ENCODE assay signal across 20 mouse cellular contexts in the genomic region with DNA sequence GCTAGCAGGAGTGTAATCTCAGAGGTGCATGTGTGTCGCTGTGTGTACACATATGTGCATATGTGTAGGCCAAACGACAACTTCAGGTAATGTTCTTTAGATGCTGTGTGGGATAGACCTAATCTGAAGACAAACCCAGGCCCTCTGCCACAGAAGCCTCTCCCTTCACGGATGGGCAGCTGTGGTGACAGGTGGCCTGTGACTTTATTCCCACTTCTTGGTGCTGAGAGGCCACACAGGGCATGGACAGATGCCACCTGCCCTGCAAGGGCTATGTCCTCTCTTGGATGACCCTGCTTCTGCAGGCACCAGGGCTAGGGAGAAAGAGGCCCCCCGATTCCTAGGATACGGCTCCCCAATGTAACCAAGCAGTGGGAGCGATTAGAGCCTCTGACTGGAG. TPM values are rescaled to one million over a fixed set of nuclear protein-coding genes. Genes with fewer than 3 reads are reported as not detected.
DNase-seq lines count a peak whose midpoint lies in the region; ATAC-seq and TF ChIP-seq lines count a peak whose summit lies in the region.
"Had no signal": no experiment of that assay in that cellular context is flagged by ENCODE, and none has a peak within 500 bp of the region (broad histone marks: within the 10 kb centered on the region; RNA-seq: fewer than 3 reads in every experiment).

No protein-coding gene starts in this region.

- TF ChIP-seq EP300 in heart, adult 2 months (IDR thresholded peaks at IDR 0.05; ENCODE audit: insufficient read depth, low read depth, low read length) = no peak

- H3K9ac ChIP-seq in heart, embryonic 13.5 days = no peak overlapping the region
- no peak overlapping the region for H3K9ac ChIP-seq in heart, adult 2 months (ENCODE audit: low read depth, low read length)
- H3K9ac ChIP-seq in midbrain, embryonic 13.5 days (replicated peaks) = no peak overlapping the region
- no peak overlapping the region for H3K9ac ChIP-seq in midbrain, embryonic 11.5 days (ENCODE audit: low read length)
- H3K9ac ChIP-seq: forebrain, embryonic 15.5 days; hindbrain, embryonic 13.5 days; liver, embryonic 14.5 days had no signal

- H3K27me3 ChIP-seq in heart, embryonic 13.5 days (replicated peaks) = no peaks in the 10 kb centered on the region
- no peaks in the 10 kb centered on the region for H3K27me3 ChIP-seq in heart, adult 2 months (ENCODE audit: control insufficient read depth, insufficient read depth, low read length)
- peaks cover 38% of the 10 kb centered on the region for H3K27me3 ChIP-seq in midbrain, embryonic 13.5 days
- H3K27me3 ChIP-seq in midbrain, embryonic 11.5 days (ENCODE audit: control insufficient read depth, insufficient read depth, low read length) = peaks cover 12% of the 10 kb centered on the region
- H3K27me3 ChIP-seq in limb, embryonic 10.5 days (ENCODE audit: low read depth, poor library complexity, severe bottlenecking) = peaks cover 89% of the 10 kb centered on the region
- H3K27me3 ChIP-seq: forebrain, embryonic 15.5 days had no signal

- H3K79me2 ChIP-seq in heart, adult 2 months (replicated peaks; ENCODE audit: control insufficient read depth, insufficient read depth, low read length) = no peaks in the 10 kb centered on the region

- H3K9me3 ChIP-seq in heart, embryonic 13.5 days = no peaks in the 10 kb centered on the region
- H3K9me3 ChIP-seq in midbrain, embryonic 13.5 days = no peaks in the 10 kb centered on the region
- H3K9me3 ChIP-seq in midbrain, embryonic 11.5 days (ENCODE audit: control insufficient read depth, low read length) = no peaks in the 10 kb centered on the region
- H3K9me3 ChIP-seq in limb, embryonic 10.5 days (replicated peaks) = no peaks in the 10 kb centered on the region
- H3K9me3 ChIP-seq: forebrain, embryonic 15.5 days; hindbrain, embryonic 13.5 days had no signal

- peaks cover 59% of the 10 kb centered on the region for H3K4me1 ChIP-seq in heart, embryonic 13.5 days
- H3K4me1 ChIP-seq in heart, adult 2 months (ENCODE audit: control insufficient read depth, insufficient read depth, low read length) = no peaks in the 10 kb centered on the region
- peaks cover 95% of the 10 kb centered on the region for H3K4me1 ChIP-seq in midbrain, embryonic 13.5 days (replicated peaks)
- H3K4me1 ChIP-seq in midbrain, embryonic 11.5 days (ENCODE audit: control insufficient read depth, insufficient read depth, low read length) = peaks cover 46% of the 10 kb centered on the region
- H3K4me1 ChIP-seq in limb, embryonic 10.5 days = peaks cover 75% of the 10 kb centered on the region

- H3K4me2 ChIP-seq in heart, embryonic 13.5 days = no peak overlapping the region
- no peak overlapping the region for H3K4me2 ChIP-seq in midbrain, embryonic 13.5 days (replicated peaks)
- no peak overlapping the region for H3K4me2 ChIP-seq in midbrain, embryonic 11.5 days
- H3K4me2 ChIP-seq: forebrain, embryonic 15.5 days; hindbrain, embryonic 13.5 days had no signal

- TF ChIP-seq CTCF in heart, adult 2 months (IDR thresholded peaks at IDR 0.05) = no peak

- TF ChIP-seq POLR2A in heart, adult 2 months (IDR thresholded peaks at IDR 0.05; ENCODE audit: insufficient read depth, low read depth, low read length) = no peak

- H3K36me3 ChIP-seq in heart, embryonic 13.5 days = no peaks in the 10 kb centered on the region
- no peaks in the 10 kb centered on the region for H3K36me3 ChIP-seq in heart, adult 2 months (ENCODE audit: control insufficient read depth, insufficient read depth, low read length)
- no peaks in the 10 kb centered on the region for H3K36me3 ChIP-seq in midbrain, embryonic 13.5 days
- H3K36me3 ChIP-seq in midbrain, embryonic 11.5 days (ENCODE audit: control insufficient read depth, insufficient read depth, low read length) = no peaks in the 10 kb centered on the region
- no peaks in the 10 kb centered on the region for H3K36me3 ChIP-seq in limb, embryonic 10.5 days
- H3K36me3 ChIP-seq: forebrain, embryonic 15.5 days; hindbrain, embryonic 13.5 days had no signal

- DNase-seq in heart, adult 2 months = no peak
- DNase-seq in midbrain, embryonic 11.5 days (ENCODE audit: low spot score, missing footprints) = no peak
- no peak for DNase-seq in limb, embryonic 10.5 days (ENCODE audit: low spot score)
- DNase-seq in lung, postnatal 4 days = no peak
- DNase-seq in layer of hippocampus, postnatal 25 days (ENCODE audit: extremely low spot score in 1 of 2, low spot score in 1 of 2) = no peak
- DNase-seq: adrenal gland, postnatal 36 days; cerebellum, adult 18-20 months; heart, postnatal 36 days; kidney, adult 9 months; liver; lung, adult 2 months; lung, postnatal 10 days; right cerebral cortex, postnatal 4 days; thymus, postnatal 4 days had no signal

- intact Hi-C loops in heart, adult 2 months (cut with DNase I) = loop anchor here (5.0 kb wide), 1 partner anchor 41 kb away; no protein-coding TSS in a partner anchor

- no peak overlapping the region for H3K4me3 ChIP-seq in heart, embryonic 13.5 days
- H3K4me3 ChIP-seq in heart, adult 2 months = no peak overlapping the region
- no peak overlapping the region for H3K4me3 ChIP-seq in midbrain, embryonic 13.5 days (replicated peaks)
- no peak overlapping the region for H3K4me3 ChIP-seq in midbrain, embryonic 11.5 days (ENCODE audit: low read depth, low read length)
- no peak overlapping the region for H3K4me3 ChIP-seq in limb, embryonic 10.5 days
- H3K4me3 ChIP-seq: forebrain, embryonic 15.5 days; hindbrain, embryonic 13.5 days had no signal

- 72% methylated on average over 6 of the region's 6 CpGs for WGBS in heart, embryonic 13.5 days
- 75% methylated on average over 6 of the region's 6 CpGs for WGBS in heart, adult 2 months
- 72% methylated on average over 6 of the region's 6 CpGs for WGBS in midbrain, embryonic 13.5 days
- 65% methylated on average over 6 of the region's 6 CpGs for WGBS in midbrain, embryonic 11.5 days
- WGBS in limb, embryonic 10.5 days = 87% methylated on average over 6 of the region's 6 CpGs

- no peak for ATAC-seq in heart, embryonic 13.5 days (ENCODE audit: extremely low read depth, insufficient number of reproducible peaks, low FRiP score, low TSS enrichment)
- ATAC-seq in midbrain, embryonic 13.5 days = no peak
- no peak for ATAC-seq in midbrain, embryonic 11.5 days (ENCODE audit: low FRiP score)
- ATAC-seq: forebrain, embryonic 15.5 days had no signal

- 0 out of 2 replicates have a peak overlapping the region, but pooled peaks have one; percentile 7 for H3K27ac ChIP-seq in heart, embryonic 13.5 days (replicated peaks)
- no peak overlapping the region for H3K27ac ChIP-seq in heart, adult 2 months
- H3K27ac ChIP-seq in midbrain, embryonic 13.5 days = 0 out of 2 replicates have a peak overlapping the region, but pooled peaks have one; percentile 1
- H3K27ac ChIP-seq in midbrain, embryonic 11.5 days (ENCODE audit: low read depth, low read length) = no peak overlapping the region
- H3K27ac ChIP-seq in limb, embryonic 10.5 days = peak overlapping the region; percentile 85
- H3K27ac ChIP-seq: forebrain, embryonic 15.5 days; liver, embryonic 14.5 days had no signal

RNA-seq across cellular contexts. Expression of a gene that starts 5.8 kb away (rescaled TPM):
- 1.1 and 1.4 TPM in 2 replicates for polyA plus RNA-seq in heart, embryonic 13.5 days (2015; fragmentation: Nextera tagmentation; extraction: Ambion mirVana)
- total RNA-seq in heart, adult 2 months (2021) = 1 to 10 TPM; 1.1 to 1.2 TPM
- 0.84 and 0.94 TPM in 2 replicates for polyA plus RNA-seq in heart, adult 2 months (2012; rRNA removed)
- 8.3 and 9.2 TPM in 2 replicates for polyA plus RNA-seq in midbrain, embryonic 13.5 days (2015; fragmentation: Nextera tagmentation; extraction: Ambion mirVana)
- 7.5 and 8.2 TPM in 2 replicates for polyA plus RNA-seq in midbrain, embryonic 11.5 days (2014; fragmentation: Nextera tagmentation; extraction: Ambion mirVana)
- polyA plus RNA-seq in limb, embryonic 10.5 days (2016; fragmentation: Nextera tagmentation; extraction: Ambion mirVana) = 0.54 and 1.6 TPM in 2 replicates
- 10 to 100 TPM; 18.3 to 21.2 TPM for total RNA-seq in layer of hippocampus, postnatal 25 days (2021)
- total RNA-seq: common myeloid progenitor, adult 5-6 weeks had no signal

RNA-seq across cellular contexts. Expression of a gene that starts 54.7 kb away (rescaled TPM):
- 32.0 and 32.9 TPM in 2 replicates for polyA plus RNA-seq in heart, embryonic 13.5 days (2015; fragmentation: Nextera tagmentation; extraction: Ambion mirVana)
- total RNA-seq in heart, adult 2 months (2021) = 100 to 1,000 TPM; 262 to 309 TPM
- 260 and 278 TPM in 2 replicates for polyA plus RNA-seq in heart, adult 2 months (2012; rRNA removed)
- polyA plus RNA-seq in midbrain, embryonic 13.5 days (2015; fragmentation: Nextera tagmentation; extraction: Ambion mirVana) = 2.9 and 3.0 TPM in 2 replicates
- 2.2 and 3.0 TPM in 2 replicates for polyA plus RNA-seq in midbrain, embryonic 11.5 days (2014; fragmentation: Nextera tagmentation; extraction: Ambion mirVana)
- 2.8 and 4.4 TPM in 2 replicates for polyA plus RNA-seq in limb, embryonic 10.5 days (2016; fragmentation: Nextera tagmentation; extraction: Ambion mirVana)
- total RNA-seq in layer of hippocampus, postnatal 25 days (2021) = 10 to 100 TPM; 16.4 to 22.0 TPM

Comparison
In these comparisons a context has a peak if more than half of its experiments do, and no peak if none do; other contexts are left out.
1. H3K27ac ChIP-seq: peak in heart, embryonic 13.5 days (single experiment), midbrain, embryonic 13.5 days (single experiment) and limb, embryonic 10.5 days (single experiment); none in heart, adult 2 months (single experiment) and midbrain, embryonic 11.5 days (single experiment).